Mouse (Mus musculus) left cerebral cortex, adult 8-10 months (tissue): ENCODE measurements around the gene Fstl3. TPM values are rescaled to one million over a fixed set of nuclear protein-coding genes. Genes with fewer than 3 reads are reported as not detected.
A peak's percentile ranks its signal among the peaks of the same experiment; 100 is the strongest.
"Not testable (repeated sequence)": the region's sequence is repeated elsewhere in the genome, so short reads cannot be mapped to it uniquely, and the experiment has no call there.

ENCODE experiments used
- DNase-seq, 2 experiments: peaks; one replicate each; pipeline ENCODE4 v3.0.0; 2022; ENCODE audit warnings: low spot score in 2 of 2
- total RNA-seq, 4 experiments: library from RNA; stranded (reverse); gene quantifications; 2 replicates each; pipeline ENCODE4 v1.2.4; 2022

Gene Fstl3
- total RNA-seq: 1 to 10 TPM; 2.5 to 3.6 (median 2.7) TPM

DNA sequence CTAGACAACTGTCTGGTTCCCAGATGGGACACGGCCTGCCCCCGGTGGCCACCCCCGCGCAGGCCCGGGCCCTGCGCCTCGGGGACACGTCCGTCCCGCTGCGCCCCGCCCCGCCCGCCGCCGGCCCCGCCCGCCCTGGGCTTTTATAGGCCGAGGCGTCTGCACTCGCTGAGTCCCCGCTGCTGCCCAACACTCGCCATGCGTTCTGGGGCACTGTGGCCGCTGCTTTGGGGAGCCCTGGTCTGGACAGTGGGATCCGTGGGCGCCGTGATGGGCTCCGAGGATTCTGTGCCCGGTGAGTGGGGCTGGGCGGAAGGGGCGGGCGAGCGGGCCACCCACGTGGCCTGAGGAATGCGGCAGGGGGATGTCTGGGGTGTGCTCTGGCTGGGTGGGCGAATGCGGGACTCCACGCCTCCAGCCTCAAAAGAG lies at the start of gene Fstl3:
Gene Fstl3, plus strand, starts transcription at position 170 of the 429 bp plus-strand sequence.
- no peak for DNase-seq

DNA sequence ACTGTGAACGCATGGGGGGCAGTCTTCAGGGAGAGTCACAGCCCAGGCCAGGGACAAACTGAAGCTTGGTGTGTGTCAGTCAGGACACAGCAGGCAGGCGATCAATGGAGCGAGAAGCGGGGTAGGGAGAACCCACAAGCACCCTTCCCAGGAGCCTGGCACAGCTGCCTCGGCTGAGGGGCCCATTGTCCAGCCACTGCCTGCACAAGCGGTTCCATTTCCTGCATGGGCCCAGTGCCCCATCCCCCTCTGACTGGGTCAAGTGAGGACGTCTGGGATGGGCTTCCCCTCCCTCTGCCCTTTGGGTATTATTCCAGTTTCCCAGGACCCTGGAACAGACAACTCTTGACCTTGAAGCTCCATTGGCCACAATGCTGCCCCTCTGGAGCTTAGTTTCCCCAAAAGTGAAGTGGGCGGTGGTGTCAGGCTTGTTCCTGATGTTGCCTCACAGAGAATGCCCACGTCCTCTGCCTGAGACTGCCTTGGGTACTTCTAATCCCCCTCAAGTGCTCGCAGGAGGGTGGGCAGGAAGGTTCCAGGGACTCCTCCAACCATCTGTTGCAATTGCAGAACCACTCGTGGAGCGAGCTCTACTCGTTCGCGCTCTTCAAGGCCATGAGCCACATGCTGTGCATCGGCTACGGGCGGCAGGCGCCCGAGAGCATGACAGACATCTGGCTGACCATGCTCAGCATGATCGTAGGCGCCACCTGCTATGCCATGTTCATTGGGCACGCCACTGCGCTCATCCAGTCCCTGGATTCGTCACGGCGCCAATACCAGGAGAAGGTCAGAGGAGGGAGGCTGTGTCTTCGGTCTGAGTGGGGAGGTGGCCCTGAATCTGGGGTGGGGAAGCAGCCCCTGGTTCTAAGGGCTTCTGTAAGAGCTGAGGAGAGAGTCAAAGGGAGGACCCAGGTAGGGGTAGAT lies 48.5 kb upstream of the Fstl3 start:
- peak in 1 of 2 experiments; percentile 77 for DNase-seq

DNA sequence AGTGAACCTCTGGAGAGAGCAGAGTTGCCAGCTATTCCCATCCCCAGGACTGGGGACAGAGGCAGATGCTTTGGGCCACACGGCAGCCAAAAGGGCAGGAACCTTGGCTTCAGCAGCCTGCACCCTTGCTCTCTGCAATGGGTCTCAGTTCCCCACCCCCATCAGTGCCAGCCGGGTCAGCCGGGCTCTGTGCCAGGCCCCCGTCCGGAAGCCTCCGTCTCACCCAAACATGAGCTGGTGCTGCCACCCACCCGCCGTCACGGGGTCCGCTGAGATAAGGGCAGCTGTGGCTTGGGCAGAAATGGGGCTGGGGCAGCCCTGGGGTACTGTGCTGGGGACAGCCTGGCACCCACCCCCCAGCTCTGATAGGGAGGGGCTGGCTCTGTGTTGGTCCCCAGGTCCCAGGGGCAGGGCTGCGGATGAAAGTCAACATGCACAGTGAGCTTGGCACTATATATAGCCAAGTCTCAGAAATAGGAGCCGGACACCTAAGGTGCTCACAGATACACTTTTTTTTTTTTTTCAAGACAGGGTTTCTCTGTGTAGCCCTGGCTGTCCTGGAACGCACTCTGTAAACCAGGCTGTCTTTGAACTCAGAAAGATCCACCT lies 47.6 kb upstream of the Fstl3 start:
- DNase-seq: peak in 1 of 2 experiments; percentile 80

DNA sequence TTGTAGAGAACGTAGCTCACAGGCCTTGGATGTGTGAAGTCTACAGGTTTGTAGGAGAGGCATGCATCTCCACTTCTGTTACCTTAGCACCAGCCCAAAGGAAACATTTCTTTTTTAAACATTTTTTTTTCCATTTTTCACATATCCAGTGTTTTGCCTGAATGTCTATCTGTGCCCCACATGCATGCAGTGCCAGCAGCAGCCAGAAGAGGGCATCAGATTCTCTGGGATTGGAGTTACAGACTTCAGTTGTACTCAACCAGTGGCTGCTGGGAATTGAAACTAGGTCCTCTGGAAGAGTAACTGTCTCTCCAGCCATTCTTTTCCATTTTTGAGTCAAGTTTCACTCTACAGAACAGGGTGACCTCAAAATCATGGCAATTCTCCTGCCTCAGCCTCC lies 44.6 kb upstream of the Fstl3 start:
- DNase-seq: no peak

DNA sequence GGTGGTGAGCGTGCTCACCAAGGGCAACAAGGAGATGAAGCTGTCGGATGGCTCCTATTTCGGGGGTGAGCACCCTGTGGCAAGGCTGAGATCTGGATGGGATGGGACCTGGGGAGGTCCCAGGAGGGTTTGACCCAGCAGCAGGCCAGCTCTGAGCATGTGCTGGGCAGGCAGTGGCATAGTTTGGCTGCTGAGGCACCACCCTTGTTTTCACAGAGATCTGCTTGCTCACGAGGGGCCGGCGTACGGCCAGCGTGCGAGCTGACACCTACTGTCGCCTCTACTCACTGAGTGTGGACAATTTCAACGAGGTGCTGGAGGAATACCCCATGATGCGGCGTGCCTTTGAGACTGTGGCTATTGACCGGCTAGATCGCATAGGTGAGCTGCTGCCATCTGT lies 43.2 kb upstream of the Fstl3 start:
- no peak for DNase-seq

DNA sequence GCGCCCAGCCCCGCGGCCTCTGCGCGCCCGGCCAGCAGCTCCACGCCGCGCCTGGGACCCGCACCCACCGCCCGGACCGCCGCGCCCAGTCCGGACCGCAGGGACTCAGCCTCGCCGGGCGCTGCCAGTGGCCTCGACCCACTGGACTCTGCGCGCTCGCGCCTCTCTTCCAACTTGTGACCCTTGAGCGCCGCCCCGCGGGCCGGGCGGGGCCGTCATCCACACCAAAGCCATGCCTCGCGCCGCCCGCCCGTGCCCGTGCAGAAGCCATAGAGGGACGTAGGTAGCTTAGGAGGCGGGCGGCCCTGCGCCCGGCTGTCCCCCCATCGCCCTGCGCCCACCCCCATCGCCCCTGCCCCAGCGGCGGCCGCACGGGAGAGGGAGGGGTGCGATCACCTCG lies 41.7 kb upstream of the Fstl3 start:
- no peak for DNase-seq

DNA sequence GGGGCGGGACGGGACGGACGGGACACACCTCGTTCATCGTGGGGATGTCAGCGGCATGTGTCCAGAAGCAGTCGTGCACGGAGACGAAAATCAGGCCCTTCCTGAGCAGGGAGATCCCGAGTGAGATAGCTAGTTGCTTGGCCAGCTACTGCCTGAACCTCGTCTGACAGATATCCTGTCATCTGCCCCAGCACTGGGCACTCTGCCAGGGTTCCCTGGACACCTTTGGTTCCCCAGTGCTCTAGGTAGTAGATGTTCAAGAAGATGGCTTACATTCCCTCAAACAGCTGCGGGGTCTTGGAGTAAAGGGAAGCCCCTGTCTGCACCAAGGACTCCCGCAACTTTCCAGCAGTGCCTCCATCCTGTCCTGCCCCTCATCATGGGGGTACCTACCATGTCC lies 40.4 kb upstream of the Fstl3 start:
- DNase-seq: no peak

DNA sequence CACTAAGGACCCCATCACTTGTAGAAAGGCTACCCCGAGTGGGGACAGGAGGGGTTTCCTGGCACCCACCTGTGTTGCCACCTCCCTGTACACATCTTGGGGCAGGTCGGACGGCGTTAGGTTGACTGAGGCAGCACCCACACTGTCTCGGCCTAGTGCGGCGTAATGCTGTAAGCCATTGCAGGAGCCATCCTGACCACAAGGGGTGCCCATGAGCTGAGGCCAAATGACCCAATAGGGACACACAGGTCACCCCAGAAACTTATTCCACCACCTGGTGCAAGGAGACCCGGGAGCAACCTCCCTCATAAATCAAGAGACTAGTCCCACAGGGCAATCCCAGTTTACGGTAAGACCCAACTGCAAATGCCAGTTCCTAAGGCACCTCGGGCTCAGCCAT lies 38.8 kb upstream of the Fstl3 start:
- DNase-seq: no peak

DNA sequence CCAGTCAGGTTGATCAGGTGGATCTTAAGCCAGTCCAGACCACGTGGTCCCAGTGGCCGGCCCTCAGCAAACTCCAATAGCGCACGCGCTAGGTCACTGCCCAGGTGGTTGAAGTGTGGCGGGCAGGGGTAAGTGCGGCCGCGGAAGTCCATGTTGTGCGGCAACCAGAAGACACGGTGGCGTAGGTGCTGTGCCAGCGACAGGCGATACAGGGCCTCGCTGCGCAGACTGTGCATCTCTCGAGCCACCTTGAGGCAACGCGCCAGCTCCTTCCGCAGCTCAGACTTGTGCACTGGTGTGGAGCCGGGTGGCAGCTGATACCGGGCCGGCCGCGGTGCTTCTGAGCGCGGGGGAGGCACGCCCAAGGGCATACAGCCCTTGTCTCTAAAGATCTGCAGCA lies 37.8 kb upstream of the Fstl3 start:
- DNase-seq: no peak

DNA sequence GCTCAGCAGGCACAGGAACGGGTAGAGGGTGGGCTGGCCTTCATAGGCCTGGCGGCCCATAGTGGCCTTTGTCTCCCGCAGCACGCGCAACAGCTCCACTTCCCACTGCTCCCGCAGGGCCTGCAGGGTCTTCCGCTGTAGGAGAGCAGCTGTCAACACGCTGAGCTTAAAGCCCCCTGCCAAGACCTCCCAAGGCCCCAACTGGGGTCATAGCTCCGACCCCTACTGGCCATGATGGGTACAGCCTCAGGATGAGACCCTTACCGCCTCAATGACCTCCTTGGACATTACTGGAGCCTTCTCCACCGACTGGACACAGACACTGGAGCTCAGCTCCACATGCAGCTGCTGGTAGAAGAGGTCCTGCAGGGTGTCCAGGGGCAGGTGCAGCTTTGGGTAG lies 36.2 kb upstream of the Fstl3 start:
- DNase-seq: no peak

DNA sequence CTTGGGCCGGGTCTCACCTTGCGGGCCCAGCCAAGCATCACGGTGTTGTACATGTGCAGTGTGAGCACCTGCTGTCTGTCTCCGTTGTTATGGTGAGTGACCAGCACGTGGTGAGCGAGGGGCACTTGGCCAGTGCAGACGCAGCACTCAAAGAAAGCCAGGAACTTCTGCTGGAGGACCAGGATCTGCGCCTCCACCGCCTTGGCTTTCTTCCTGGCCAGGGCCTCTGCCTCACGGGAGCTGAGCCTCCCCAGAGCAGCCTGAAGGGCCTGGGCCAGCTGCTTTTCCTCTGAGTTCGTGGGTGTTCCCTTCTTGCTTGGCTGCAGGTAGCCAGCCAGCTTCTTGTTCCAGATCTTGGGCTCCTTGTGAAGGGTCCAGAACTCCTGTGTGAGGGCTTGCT lies 33.9 kb upstream of the Fstl3 start:
- no peak for DNase-seq

DNA sequence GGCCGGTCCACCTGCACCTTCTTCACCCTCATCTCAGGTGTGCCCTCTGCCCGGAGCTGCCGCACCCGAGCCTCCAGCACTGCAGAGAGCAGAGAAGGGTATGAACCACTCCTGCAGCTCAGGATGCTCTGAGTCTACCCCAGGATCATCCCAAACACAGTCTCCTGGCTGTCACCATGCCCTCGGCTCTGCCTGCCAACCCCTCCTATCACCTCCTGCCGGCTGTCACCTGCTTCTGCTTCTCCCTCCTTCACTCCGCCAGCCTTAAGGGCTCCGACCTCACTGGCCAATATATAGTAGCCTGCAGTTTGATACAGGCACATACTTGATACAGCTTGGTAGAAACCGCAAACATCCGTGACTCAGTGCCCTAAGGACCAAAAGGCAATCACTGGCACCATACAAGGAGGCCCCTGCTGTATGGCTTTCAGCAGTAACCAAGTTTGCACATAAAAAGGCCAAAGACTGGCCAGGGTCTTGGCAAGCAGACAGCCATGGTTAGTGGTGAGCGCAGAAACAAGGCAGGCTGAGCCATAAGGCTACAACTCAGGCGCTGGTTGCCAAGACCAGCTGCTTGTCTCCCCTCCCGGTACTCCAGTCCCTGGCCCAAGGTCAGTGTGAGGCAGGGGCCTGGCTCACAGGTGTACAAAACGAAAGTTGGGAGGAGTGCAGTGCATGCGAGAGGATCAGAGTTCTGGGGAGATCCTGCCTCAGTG lies 33.3 kb upstream of the Fstl3 start:
- no peak for DNase-seq

DNA sequence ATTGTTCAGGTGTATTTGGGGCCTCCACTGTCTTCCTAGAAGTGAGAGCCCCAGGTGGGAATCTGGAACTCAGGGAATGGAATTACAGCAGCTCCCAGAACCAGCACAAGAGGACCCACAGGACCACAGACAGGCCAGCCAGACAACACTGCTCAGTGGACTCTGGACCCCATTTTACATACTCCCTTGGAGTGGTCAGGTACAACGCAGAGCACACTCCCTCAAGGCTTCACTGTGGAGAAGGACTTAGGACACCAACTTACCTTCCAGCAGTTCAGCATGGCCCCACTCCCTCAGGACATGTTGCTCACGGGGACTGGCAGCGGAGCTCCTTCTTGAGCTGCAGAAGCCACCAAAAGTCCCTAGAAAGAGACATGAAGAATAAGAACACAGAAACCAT lies 31.7 kb upstream of the Fstl3 start:
- no peak for DNase-seq

DNA sequence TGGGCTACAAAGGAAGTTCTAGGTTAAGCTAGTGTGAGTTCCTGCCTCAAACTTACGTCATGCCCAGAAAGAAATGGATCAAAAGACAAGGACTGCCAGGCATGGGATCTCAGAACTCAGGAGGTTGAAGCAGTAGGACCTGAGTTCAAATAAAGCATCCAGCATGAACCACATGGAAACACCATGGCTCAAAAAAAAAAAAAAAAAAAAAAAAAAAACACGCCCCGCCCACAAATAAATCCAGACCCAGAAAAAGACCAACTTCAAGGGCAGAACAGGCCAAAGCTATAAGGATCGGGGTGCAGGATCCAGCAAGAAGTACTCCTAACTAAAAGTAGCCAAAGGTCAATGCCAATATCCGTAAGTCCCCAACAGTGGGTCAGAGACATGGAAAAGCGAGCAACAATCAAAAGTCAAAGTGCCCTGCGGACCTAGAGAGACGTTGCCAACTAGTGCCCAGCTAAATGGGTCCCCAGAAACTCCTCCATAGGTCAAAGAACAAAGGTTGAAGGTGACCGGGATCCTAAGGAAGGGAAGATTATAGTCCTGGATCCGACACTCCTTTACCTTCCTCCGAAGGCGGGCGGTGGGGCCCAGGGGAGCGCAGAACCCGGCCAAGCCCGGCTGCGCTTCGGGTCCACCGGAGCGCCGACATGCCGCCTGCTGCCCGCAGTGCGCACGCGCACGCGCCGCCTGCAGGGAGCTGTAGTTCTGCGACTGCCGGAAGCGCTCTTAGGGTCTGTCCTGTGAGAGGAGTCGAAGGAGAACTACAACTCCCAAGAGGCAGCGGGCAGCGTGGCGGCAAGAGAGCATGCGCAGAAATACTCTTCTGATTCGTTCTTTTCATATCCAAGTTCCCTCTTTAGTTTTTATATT lies 30.9 kb upstream of the Fstl3 start, which contains the start of gene Polrmt:
Gene Polrmt, minus strand, starts transcription at position 684 of the 876 bp plus-strand sequence.
- DNase-seq: peak; percentile 86 to 97

DNA sequence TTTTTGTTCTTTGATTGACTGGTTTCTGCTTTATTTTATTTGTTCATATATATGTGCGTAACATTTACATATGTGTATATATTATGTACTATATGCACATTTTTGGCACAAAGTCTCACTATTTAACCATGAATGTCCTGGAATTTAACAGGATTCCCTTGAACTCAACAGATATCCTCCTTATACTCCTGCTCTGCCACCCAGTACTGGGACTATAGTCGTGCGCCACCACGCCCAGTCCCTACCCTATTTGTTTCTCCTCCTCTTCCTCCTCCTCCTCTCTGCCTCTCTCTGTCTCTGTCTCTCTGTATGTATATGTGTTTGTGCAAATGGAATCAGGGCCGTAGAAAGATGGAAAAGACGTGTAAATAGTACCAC lies 30.3 kb upstream of the Fstl3 start:
- DNase-seq: no peak

DNA sequence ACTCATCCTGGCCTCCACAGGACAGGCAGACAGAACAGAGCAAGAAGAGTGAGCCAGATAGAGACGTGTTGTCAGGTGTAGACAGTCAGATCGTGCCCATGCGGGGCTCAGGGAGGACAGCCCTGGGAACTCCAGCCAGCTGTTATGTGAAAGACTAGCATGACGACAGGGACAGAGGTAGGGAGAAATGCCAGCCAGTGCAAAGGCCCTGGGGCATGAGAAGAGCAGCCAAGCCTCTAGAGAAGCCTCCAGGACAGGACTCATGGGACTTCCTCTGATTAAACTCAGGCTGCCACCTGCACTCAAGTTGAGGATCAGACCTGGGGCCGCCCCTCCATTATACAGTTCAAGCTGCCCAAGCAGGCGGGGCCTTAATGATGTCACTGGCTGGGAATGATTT lies 28.6 kb upstream of the Fstl3 start:
- no peak for DNase-seq

DNA sequence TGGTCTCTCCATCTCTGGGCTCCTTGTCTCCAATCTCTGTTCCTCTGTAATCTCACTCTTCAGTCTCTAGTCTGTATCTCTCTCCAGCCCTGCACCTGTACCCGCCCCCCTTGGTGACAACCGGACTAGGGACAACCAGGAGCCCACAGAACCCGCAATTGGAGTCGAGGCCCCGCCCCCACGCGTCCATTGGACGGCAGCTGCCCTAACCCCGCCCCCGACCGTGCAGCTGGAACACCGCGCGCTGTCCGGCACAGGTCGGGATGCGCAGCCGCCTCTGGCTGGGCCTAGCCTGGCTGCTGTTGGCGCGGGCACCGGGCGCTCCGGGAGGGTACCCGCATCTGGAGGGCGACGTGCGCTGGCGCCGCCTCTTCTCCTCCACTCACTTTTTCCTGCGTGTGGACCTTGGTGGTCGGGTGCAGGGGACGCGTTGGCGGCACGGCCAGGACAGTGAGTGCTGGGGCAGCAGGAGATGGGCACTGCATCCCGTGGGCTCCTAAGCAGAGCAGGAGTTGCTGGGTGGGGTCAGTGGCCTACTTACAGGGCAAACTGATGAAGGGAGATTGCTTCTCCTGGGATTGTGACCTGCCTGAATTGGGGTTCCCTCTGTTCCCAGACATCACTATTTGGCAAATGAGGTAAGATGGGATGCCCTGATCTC lies 22.1 kb upstream of the Fstl3 start, which contains the start of gene Fgf22:
Gene Fgf22, plus strand, starts transcription at position 221 of the 661 bp plus-strand sequence.
- DNase-seq: peak; percentile 61 to 81

DNA sequence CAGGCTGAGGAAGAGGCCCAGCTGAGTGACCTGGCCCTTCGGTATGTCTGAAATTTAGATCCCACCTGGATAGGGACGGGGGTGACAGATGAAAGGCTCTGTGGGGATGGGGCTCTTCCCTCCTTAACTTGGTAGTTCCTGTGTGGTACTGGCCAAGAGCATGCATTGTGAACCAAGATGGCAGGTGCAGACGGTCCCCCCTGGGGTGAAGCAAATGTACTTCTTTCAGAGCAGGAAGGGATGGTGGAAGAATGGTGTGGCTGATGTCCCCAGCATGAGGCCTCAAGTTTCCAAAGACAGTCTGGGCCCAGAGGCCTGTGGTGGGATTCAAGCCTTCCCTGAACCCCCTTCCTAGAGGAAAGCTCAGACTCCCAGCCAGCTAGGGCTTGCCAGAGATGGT lies 21.2 kb upstream of the Fstl3 start:
- DNase-seq: no peak

DNA sequence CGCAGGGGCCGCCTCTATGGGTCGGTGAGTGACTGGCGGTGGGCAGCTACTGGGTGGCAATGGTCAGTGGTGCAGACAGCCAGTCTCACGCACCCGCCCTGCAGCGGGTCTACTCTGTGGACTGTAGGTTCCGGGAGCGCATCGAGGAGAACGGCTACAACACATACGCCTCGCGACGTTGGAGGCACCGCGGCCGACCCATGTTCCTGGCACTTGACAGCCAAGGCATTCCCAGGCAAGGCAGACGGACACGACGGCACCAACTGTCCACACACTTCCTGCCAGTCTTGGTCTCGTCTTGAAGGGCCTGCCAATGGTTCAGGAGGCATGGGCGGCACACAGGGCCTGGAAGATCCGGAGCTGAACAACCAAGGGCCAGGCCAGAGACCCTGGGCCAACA lies 20.4 kb upstream of the Fstl3 start:
- DNase-seq: no peak

DNA sequence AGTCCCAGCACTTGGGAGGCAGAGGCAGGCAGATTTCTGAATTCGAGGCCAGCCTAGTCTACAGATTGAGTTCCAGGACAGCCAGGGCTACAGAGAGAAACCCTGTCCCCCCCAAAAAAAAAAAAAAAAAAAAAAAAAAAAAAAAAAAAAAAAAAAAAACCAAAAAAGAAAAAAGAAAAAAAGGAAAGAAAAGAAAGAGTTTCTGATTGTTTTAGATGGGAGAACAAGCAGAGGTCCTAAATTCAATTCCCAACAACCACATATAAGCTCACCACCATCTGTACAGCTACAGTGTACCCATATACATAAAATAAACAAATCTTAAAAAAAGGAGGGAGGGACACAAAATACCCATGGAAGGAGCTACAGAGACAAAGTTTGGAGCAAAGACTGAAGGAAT lies 17.4 kb upstream of the Fstl3 start:
- not testable (repeated sequence) for DNase-seq
